ENCODE assay signal across 24 mouse cellular contexts in the genomic region with DNA sequence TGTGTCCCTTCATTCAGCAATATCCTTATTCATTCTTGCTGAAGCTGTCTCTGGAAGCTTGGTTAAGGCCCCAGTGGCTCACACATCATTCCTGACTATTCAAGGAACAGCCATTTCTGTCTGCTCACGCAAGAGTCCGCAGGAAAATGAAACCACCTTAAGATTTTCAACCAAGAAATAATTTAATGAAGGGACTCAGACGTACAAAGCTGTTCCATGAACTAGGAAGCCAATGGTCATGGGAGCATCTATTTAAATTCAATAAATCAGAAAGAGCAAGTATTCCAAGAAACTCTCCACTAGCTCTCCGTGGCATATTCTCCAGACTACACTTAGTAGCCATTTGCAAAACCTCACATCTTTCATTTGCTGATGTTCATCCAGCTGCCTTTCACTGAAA.
"Had no signal": no experiment of that assay in that cellular context is flagged by ENCODE, and none has a peak within 500 bp of the region (broad histone marks: within the 10 kb centered on the region; RNA-seq: fewer than 3 reads in every experiment).

No protein-coding gene starts in this region.

- H3K4me3 ChIP-seq: gastrocnemius, adult 2 months; heart, embryonic 10.5 days; heart, embryonic 12.5 days; hindbrain, embryonic 13.5 days; hindbrain, embryonic 15.5 days; kidney, embryonic 15.5 days; limb, embryonic 13.5 days; limb, embryonic 15.5 days; liver, embryonic 12.5 days had no signal

- ATAC-seq: hindbrain, postnatal 0 days; intestine, embryonic 16.5 days; liver, embryonic 12.5 days had no signal

- H3K9me3 ChIP-seq: heart, embryonic 10.5 days; heart, embryonic 12.5 days; hindbrain, embryonic 13.5 days; hindbrain, embryonic 15.5 days; kidney, embryonic 15.5 days; limb, embryonic 13.5 days; limb, embryonic 15.5 days; liver, embryonic 12.5 days had no signal

- DNase-seq: gastrocnemius, adult 2 months; gastrocnemius, postnatal 10 days; gastrocnemius, postnatal 25 days; heart, adult 18-20 months; heart, postnatal 10 days; kidney, adult 11 months; kidney, adult 2 months; kidney, adult 9 months; kidney, postnatal 14 days; kidney, postnatal 36 days; layer of hippocampus, adult 9-11 months; layer of hippocampus, postnatal 36 days; left cerebral cortex, postnatal 4 days had no signal

- H3K4me1 ChIP-seq: hindbrain, embryonic 13.5 days; hindbrain, embryonic 15.5 days; limb, embryonic 13.5 days; limb, embryonic 15.5 days; liver, embryonic 12.5 days had no signal

- H3K27me3 ChIP-seq: heart, embryonic 12.5 days; hindbrain, embryonic 13.5 days; hindbrain, embryonic 15.5 days; kidney, embryonic 15.5 days; limb, embryonic 13.5 days; limb, embryonic 15.5 days; liver, embryonic 12.5 days had no signal

- H3K27ac ChIP-seq: gastrocnemius, adult 2 months; heart, embryonic 10.5 days; hindbrain, embryonic 13.5 days; hindbrain, embryonic 15.5 days; hindbrain, postnatal 0 days; kidney, embryonic 15.5 days; kidney, postnatal 0 days; limb, embryonic 13.5 days; limb, embryonic 15.5 days; liver, embryonic 12.5 days had no signal

- H3K36me3 ChIP-seq: heart, embryonic 10.5 days; heart, embryonic 12.5 days; hindbrain, embryonic 13.5 days; hindbrain, embryonic 15.5 days; kidney, embryonic 15.5 days; limb, embryonic 13.5 days; limb, embryonic 15.5 days; liver, embryonic 12.5 days had no signal

- H3K4me2 ChIP-seq: heart, embryonic 12.5 days; hindbrain, embryonic 13.5 days; hindbrain, embryonic 15.5 days; kidney, embryonic 15.5 days; limb, embryonic 13.5 days; limb, embryonic 15.5 days; liver, embryonic 12.5 days had no signal

- H3K9ac ChIP-seq: heart, embryonic 12.5 days; hindbrain, embryonic 13.5 days; hindbrain, embryonic 15.5 days; kidney, embryonic 15.5 days; limb, embryonic 13.5 days; limb, embryonic 15.5 days; liver, embryonic 12.5 days had no signal
